Mouse (Mus musculus): ENCODE measurements at regions not wholly inside any gene's neighbourhood (a gene's known extent, or its start where the extent isn't known, plus 50 kb on each side); places are given as distances from the start of the nearest gene placed in this dataset.

GRCm38 (mm10) chr4:54373606-54374005, 547.8 kb downstream of the Tmem38b start:
- no peak for ATAC-seq (replicated peaks; ENCODE audit: insufficient number of reproducible peaks, low FRiP score, low TSS enrichment, low read depth)
- Histone ChIP-seq H3K4me2 (ENCODE audit: low read depth, low read length) (no peak overlapping the region), H3K4me3 (ENCODE audit: low read depth, low read length) (no peak overlapping the region), H3K27ac (replicated peaks; ENCODE audit: low read depth, low read length) (peak overlapping the region; percentile 80), H3K4me1 (ENCODE audit: control insufficient read depth, insufficient read depth, low read length) (peaks cover 5% of the 10 kb centered on the region), H3K9ac (replicated peaks; ENCODE audit: low read length) (no peak overlapping the region), H3K27me3 (ENCODE audit: control insufficient read depth, insufficient read depth, low read length) (no peaks in the 10 kb centered on the region), H3K36me3 (replicated peaks; ENCODE audit: control insufficient read depth, insufficient read depth, low read depth, low read length) (no peaks in the 10 kb centered on the region), H3K9me3 (replicated peaks; ENCODE audit: control insufficient read depth, low read length) (no peaks in the 10 kb centered on the region)
- peak; percentile 72 for DNase-seq (ENCODE audit: low spot score)
- WGBS: 0% methylated on average over 2 of the region's 2 CpGs

- Histone ChIP-seq H3K4me3 (ENCODE audit: low read depth, low read length) (no peak overlapping the region), H3K9me3 (replicated peaks; ENCODE audit: control insufficient read depth, low read length) (no peaks in the 10 kb centered on the region), H3K4me1 (ENCODE audit: control insufficient read depth, insufficient read depth, low read length) (peaks cover 5% of the 10 kb centered on the region), H3K27me3 (ENCODE audit: control insufficient read depth, insufficient read depth, low read length) (no peaks in the 10 kb centered on the region), H3K4me2 (ENCODE audit: low read depth, low read length) (no peak overlapping the region), H3K9ac (replicated peaks; ENCODE audit: low read length) (no peak overlapping the region), H3K27ac (replicated peaks; ENCODE audit: low read depth, low read length) (peak overlapping the region; percentile 80), H3K36me3 (replicated peaks; ENCODE audit: control insufficient read depth, insufficient read depth, low read depth, low read length) (no peaks in the 10 kb centered on the region)
- DNase-seq (ENCODE audit: low spot score) (no peak), ATAC-seq (replicated peaks; ENCODE audit: insufficient number of reproducible peaks, low FRiP score, low TSS enrichment, low read depth) (peak; percentile 56; the same call in 1 of the 2 replicates)
- 6% methylated on average over 5 of the region's 5 CpGs for WGBS
Observed at GRCm38 (mm10) chr4:54374457-54374856, 548.6 kb downstream of the Tmem38b start.

- H3K27me3 ChIP-seq (ENCODE audit: control insufficient read depth, insufficient read depth, low read length): no peaks in the 10 kb centered on the region
- H3K9ac ChIP-seq (replicated peaks; ENCODE audit: low read length): no peak overlapping the region
- H3K27ac ChIP-seq (replicated peaks; ENCODE audit: low read depth, low read length): no peak overlapping the region
- no peaks in the 10 kb centered on the region for H3K9me3 ChIP-seq (replicated peaks; ENCODE audit: control insufficient read depth, low read length)
- H3K36me3 ChIP-seq (replicated peaks; ENCODE audit: control insufficient read depth, insufficient read depth, low read depth, low read length): no peaks in the 10 kb centered on the region
- H3K4me1 ChIP-seq (ENCODE audit: control insufficient read depth, insufficient read depth, low read length): no peaks in the 10 kb centered on the region
- ATAC-seq (replicated peaks; ENCODE audit: insufficient number of reproducible peaks, low FRiP score, low TSS enrichment, low read depth) (0 out of 2 replicates have a peak, but pooled peaks have one; percentile 62), DNase-seq (ENCODE audit: low spot score) (peak; percentile 17)
- no peak overlapping the region for H3K4me3 ChIP-seq (ENCODE audit: low read depth, low read length)
- no peak overlapping the region for H3K4me2 ChIP-seq (ENCODE audit: low read depth, low read length)
- WGBS: 47% methylated on average over 6 of the region's 6 CpGs
Observed at GRCm38 (mm10) chr4:54387460-54387859, 557.4 kb upstream of the Zfp462 start.

DNA sequence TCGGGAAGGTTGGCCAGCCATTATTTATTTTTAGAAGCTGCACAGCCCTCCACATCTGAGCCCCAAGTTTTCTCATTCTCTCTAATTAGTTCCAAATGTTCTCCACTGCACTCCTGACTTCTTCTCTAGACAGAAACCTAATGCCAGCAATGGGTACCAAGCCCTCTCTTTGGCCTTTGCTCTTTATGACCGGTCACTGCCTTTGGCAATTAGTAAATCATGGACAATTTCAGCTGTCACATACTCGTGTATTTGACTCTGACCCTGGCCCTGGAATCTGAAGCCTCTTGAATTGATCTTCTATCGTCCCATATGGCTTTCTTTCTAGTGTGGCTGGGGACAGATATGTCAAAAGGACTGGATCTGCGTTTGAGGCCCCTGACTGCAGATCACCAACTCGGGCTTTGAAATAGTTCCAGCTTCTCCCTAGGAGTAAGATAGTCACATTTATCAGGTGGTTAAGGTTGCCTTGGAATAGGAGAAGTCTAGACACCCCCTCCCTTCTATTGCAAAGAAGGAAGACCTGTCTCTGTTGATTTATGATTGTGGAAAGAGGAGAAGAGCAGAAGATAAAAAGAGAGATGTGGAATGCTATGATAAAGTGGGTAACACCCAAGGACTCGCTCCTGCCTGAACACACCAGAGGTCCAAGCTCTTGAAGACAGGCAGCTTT, 553.2 kb upstream of the Zfp462 start:
- no peak overlapping the region for H3K4me2 ChIP-seq (ENCODE audit: low read depth, low read length)
- H3K27ac ChIP-seq (replicated peaks; ENCODE audit: low read depth, low read length): no peak overlapping the region
- H3K4me1 ChIP-seq (ENCODE audit: control insufficient read depth, insufficient read depth, low read length): no peaks in the 10 kb centered on the region
- no peak for ATAC-seq (replicated peaks; ENCODE audit: insufficient number of reproducible peaks, low FRiP score, low TSS enrichment, low read depth)
- no peak overlapping the region for H3K9ac ChIP-seq (replicated peaks; ENCODE audit: low read length)
- no peaks in the 10 kb centered on the region for H3K9me3 ChIP-seq (replicated peaks; ENCODE audit: control insufficient read depth, low read length)
- DNase-seq (ENCODE audit: low spot score): peak; percentile 76
- no peaks in the 10 kb centered on the region for H3K36me3 ChIP-seq (replicated peaks; ENCODE audit: control insufficient read depth, insufficient read depth, low read depth, low read length)
- WGBS: 25% methylated on average over 7 of the region's 7 CpGs
- no peaks in the 10 kb centered on the region for H3K27me3 ChIP-seq (ENCODE audit: control insufficient read depth, insufficient read depth, low read length)
- no peak overlapping the region for H3K4me3 ChIP-seq (ENCODE audit: low read depth, low read length)

- Histone ChIP-seq H3K9me3 (replicated peaks; ENCODE audit: control insufficient read depth, low read length) (no peaks in the 10 kb centered on the region), H3K27ac (replicated peaks; ENCODE audit: low read depth, low read length) (no peak overlapping the region), H3K36me3 (replicated peaks; ENCODE audit: control insufficient read depth, insufficient read depth, low read depth, low read length) (no peaks in the 10 kb centered on the region), H3K27me3 (ENCODE audit: control insufficient read depth, insufficient read depth, low read length) (no peaks in the 10 kb centered on the region), H3K4me3 (ENCODE audit: low read depth, low read length) (no peak overlapping the region), H3K4me2 (ENCODE audit: low read depth, low read length) (no peak overlapping the region), H3K9ac (replicated peaks; ENCODE audit: low read length) (no peak overlapping the region), H3K4me1 (ENCODE audit: control insufficient read depth, insufficient read depth, low read length) (no peaks in the 10 kb centered on the region)
- no peak for DNase-seq (ENCODE audit: low spot score)
- ATAC-seq (replicated peaks; ENCODE audit: insufficient number of reproducible peaks, low FRiP score, low TSS enrichment, low read depth): no peak
- WGBS: 94% methylated on average over 4 of the region's 4 CpGs
Observed at GRCm38 (mm10) chr4:54406151-54406550, 538.7 kb upstream of the Zfp462 start.

DNA sequence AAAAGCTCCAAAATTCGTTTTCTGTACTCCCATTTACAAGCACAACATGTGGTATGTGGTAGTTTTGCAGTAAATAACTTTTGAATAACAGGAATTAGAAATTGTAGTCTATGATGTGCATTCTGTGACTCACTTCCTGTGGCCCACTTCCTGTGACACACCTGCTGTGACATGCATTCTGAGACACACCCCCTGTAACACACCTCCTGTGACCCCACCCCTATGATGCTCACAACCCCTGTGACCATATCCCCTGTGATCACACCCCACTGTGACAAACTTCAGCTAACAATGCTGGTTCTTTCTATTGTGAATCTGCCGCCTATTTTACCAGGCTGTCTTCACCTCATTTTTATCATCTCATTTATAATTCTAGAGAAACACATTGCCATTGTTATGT, 536.9 kb upstream of the Zfp462 start:
- H3K27ac ChIP-seq (replicated peaks; ENCODE audit: low read depth, low read length): no peak overlapping the region
- H3K9me3 ChIP-seq (replicated peaks; ENCODE audit: control insufficient read depth, low read length): no peaks in the 10 kb centered on the region
- ATAC-seq (replicated peaks; ENCODE audit: insufficient number of reproducible peaks, low FRiP score, low TSS enrichment, low read depth) (no peak), DNase-seq (ENCODE audit: low spot score) (no peak)
- H3K27me3 ChIP-seq (ENCODE audit: control insufficient read depth, insufficient read depth, low read length): no peaks in the 10 kb centered on the region
- no peaks in the 10 kb centered on the region for H3K36me3 ChIP-seq (replicated peaks; ENCODE audit: control insufficient read depth, insufficient read depth, low read depth, low read length)
- no peak overlapping the region for H3K4me2 ChIP-seq (ENCODE audit: low read depth, low read length)
- WGBS: 58% methylated on average over 2 of the region's 2 CpGs
- H3K9ac ChIP-seq (replicated peaks; ENCODE audit: low read length): no peak overlapping the region
- no peak overlapping the region for H3K4me3 ChIP-seq (ENCODE audit: low read depth, low read length)
- H3K4me1 ChIP-seq (ENCODE audit: control insufficient read depth, insufficient read depth, low read length): no peaks in the 10 kb centered on the region

DNA sequence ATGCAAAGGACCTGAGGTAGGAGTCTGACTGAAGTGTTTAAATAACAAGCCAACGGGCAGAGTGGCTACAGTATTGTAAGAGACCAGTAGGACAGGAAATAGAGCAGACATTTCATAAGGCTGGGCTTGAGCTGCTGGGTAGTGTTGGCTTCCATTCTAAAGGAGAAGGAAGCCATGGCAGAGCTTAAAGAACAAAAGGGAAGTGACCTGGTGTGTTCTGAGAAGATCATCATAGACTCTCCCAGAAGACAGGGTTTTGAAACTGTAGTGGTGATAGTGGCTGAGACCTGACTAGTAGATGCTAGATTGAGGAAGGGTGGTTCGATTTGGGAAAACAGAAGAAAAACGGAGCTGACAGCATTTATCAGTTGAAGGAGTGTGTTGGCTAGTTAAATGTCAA, 514.1 kb upstream of the Zfp462 start:
- no peak overlapping the region for H3K9ac ChIP-seq (replicated peaks; ENCODE audit: low read length)
- H3K4me1 ChIP-seq (ENCODE audit: control insufficient read depth, insufficient read depth, low read length): no peaks in the 10 kb centered on the region
- no peaks in the 10 kb centered on the region for H3K36me3 ChIP-seq (replicated peaks; ENCODE audit: control insufficient read depth, insufficient read depth, low read depth, low read length)
- no peaks in the 10 kb centered on the region for H3K9me3 ChIP-seq (replicated peaks; ENCODE audit: control insufficient read depth, low read length)
- WGBS: 67% methylated on average over 3 of the region's 3 CpGs
- ATAC-seq (replicated peaks; ENCODE audit: insufficient number of reproducible peaks, low FRiP score, low TSS enrichment, low read depth): no peak
- no peak overlapping the region for H3K27ac ChIP-seq (replicated peaks; ENCODE audit: low read depth, low read length)
- no peak for DNase-seq (ENCODE audit: low spot score)
- H3K4me3 ChIP-seq (ENCODE audit: low read depth, low read length): no peak overlapping the region
- no peak overlapping the region for H3K4me2 ChIP-seq (ENCODE audit: low read depth, low read length)
- H3K27me3 ChIP-seq (ENCODE audit: control insufficient read depth, insufficient read depth, low read length): no peaks in the 10 kb centered on the region

GRCm38 (mm10) chr4:54460596-54460995, 484.3 kb upstream of the Zfp462 start:
- 80% methylated on average over 2 of the region's 2 CpGs for WGBS

More at GRCm38 (mm10) chr4:54460596-54460995, 484.3 kb upstream of the Zfp462 start:
- no peak overlapping the region for H3K27ac ChIP-seq (replicated peaks; ENCODE audit: low read depth, low read length)
- ATAC-seq (replicated peaks; ENCODE audit: insufficient number of reproducible peaks, low FRiP score, low TSS enrichment, low read depth): no peak
- DNase-seq (ENCODE audit: low spot score): no peak
- no peaks in the 10 kb centered on the region for H3K4me1 ChIP-seq (ENCODE audit: control insufficient read depth, insufficient read depth, low read length)
- no peak overlapping the region for H3K4me3 ChIP-seq (ENCODE audit: low read depth, low read length)
- no peaks in the 10 kb centered on the region for H3K36me3 ChIP-seq (replicated peaks; ENCODE audit: control insufficient read depth, insufficient read depth, low read depth, low read length)
- H3K9me3 ChIP-seq (replicated peaks; ENCODE audit: control insufficient read depth, low read length): no peaks in the 10 kb centered on the region
- H3K27me3 ChIP-seq (ENCODE audit: control insufficient read depth, insufficient read depth, low read length): no peaks in the 10 kb centered on the region
- no peak overlapping the region for H3K4me2 ChIP-seq (ENCODE audit: low read depth, low read length)
- H3K9ac ChIP-seq (replicated peaks; ENCODE audit: low read length): no peak overlapping the region

Data from embryonic facial prominence, embryonic 11.5 days (tissue).